Mouse (Mus musculus): ENCODE data around the gene Msh6. TPM values are rescaled to one million over a fixed set of nuclear protein-coding genes. Genes with fewer than 3 reads are reported as not detected.
"Not testable (repeated sequence)": the region's sequence is repeated elsewhere in the genome, so short reads cannot be mapped to it uniquely, and the experiment has no call there.

Msh6 gene
- polyA plus RNA-seq, 1 experiment from 2014 or later, result 43.0 TPM

DNA sequence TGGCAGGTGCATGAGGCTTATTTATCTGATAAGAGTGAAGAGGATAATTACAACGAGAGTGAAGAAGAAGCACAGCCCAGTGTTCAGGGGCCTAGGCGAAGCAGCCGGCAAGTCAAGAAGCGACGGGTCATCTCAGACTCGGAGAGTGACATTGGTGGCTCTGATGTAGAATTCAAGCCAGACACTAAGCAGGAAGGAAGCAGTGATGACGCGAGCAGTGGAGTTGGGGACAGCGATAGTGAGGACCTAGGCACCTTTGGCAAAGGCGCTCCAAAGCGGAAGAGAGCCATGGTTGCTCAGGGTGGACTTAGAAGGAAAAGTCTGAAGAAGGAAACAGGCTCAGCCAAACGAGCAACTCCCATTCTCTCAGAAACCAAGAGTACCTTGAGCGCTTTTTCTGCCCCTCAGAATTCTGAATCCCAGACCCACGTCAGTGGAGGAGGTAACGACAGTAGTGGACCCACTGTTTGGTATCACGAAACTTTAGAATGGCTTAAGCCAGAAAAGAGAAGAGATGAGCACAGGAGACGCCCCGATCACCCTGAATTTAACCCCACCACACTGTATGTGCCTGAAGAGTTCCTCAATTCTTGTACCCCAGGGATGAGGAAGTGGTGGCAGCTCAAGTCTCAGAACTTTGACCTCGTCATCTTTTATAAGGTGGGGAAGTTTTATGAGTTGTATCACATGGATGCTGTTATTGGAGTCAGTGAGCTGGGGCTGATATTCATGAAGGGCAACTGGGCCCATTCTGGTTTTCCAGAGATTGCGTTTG, 9.8 kb downstream of the Msh6 start:
- H3K27me3 ChIP-seq, result no peaks in the 10 kb centered on the region
- no peak for ATAC-seq (ENCODE audit: insufficient number of reproducible peaks, low FRiP score, low TSS enrichment, low read depth)

DNA sequence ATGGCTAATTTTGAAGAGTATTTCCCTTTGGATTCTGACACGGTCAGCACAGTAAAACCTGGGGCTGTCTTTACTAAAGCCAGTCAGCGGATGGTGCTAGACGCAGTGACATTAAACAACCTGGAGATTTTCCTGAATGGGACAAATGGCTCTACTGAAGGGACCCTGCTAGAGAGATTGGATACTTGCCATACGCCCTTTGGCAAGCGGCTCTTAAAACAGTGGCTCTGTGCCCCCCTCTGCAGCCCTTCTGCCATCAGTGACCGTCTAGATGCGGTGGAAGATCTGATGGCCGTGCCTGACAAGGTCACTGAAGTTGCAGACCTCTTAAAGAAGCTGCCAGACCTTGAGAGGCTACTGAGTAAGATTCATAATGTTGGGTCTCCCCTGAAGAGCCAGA, 11.1 kb downstream of the Msh6 start:
- Histone ChIP-seq H3K4me1 (peaks cover 3% of the 10 kb centered on the region; the same call in 1 of the 2 replicates), H3K9ac (no peak overlapping the region), H3K27me3 (no peaks in the 10 kb centered on the region), H3K4me3 (no peak overlapping the region), H3K9me3 (no peaks in the 10 kb centered on the region), H3K36me3 (peaks cover 74% of the 10 kb centered on the region), H3K4me2 (no peak overlapping the region), H3K27ac (no peak overlapping the region)
- ATAC-seq (ENCODE audit: insufficient number of reproducible peaks, low FRiP score, low TSS enrichment, low read depth), result no peak
- 88% methylated on average over 8 of the region's 8 CpGs for WGBS

More for the DNA sequence above, 9.8 kb downstream of the Msh6 start:
- Histone ChIP-seq H3K9me3 (no peaks in the 10 kb centered on the region), H3K4me2 (no peak overlapping the region), H3K4me1 (peaks cover 3% of the 10 kb centered on the region; the same call in 1 of the 2 replicates), H3K4me3 (no peak overlapping the region), H3K9ac (no peak overlapping the region), H3K36me3 (peaks cover 69% of the 10 kb centered on the region), H3K27ac (no peak overlapping the region)
- 89% methylated on average over 20 of the region's 20 CpGs for WGBS

DNA sequence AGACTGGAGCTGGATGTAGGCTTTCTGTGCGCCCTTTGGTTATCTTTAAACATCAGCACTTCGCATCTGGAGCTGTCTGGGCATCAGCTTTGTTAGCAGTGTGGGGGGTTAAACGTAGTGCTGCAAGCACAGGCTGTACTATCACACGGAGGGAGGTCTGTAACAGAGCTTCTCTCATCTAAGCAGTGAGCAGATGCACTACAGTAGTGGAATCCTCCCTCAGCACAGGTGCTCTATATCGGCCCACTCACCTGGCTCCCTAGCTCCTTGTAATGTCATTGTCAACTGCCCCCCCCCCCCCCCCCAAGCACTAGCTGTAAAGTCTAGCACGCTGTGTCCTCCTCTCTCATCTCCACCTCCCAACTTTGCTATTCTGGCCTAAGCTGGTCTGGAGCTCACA, 12.6 kb downstream of the Msh6 start:
- H3K27me3 ChIP-seq, result no peaks in the 10 kb centered on the region
- ATAC-seq (ENCODE audit: insufficient number of reproducible peaks, low FRiP score, low TSS enrichment, low read depth), result no peak
- H3K27ac ChIP-seq, result no peak overlapping the region
- no peak overlapping the region for H3K9ac ChIP-seq
- peaks cover 3% of the 10 kb centered on the region; the same call in 1 of the 2 replicates for H3K4me1 ChIP-seq
- 72% methylated on average over 6 of the region's 6 CpGs for WGBS
- H3K9me3 ChIP-seq, result no peaks in the 10 kb centered on the region
- H3K4me2 ChIP-seq, result no peak overlapping the region
- H3K4me3 ChIP-seq, result no peak overlapping the region
- peaks cover 78% of the 10 kb centered on the region for H3K36me3 ChIP-seq

DNA sequence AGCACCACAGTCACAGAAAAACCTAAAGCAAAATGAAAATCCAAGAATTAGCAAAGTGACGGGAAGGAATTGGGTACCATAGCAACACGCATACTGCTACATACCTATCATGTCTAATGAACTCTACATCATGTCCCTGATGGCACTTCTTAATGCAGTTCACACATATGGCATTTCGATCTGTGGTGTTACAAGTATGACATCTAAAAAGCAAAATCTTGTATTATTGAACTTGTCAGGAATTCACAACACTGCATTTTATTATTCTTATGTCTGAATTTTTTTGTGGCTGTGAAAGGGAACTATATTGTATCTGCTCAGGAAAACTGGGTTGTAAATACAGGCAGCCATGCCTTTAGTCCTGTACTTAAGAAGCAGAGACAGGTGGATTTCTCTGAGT, 17.3 kb downstream of the Msh6 start:
- no peak for ATAC-seq (ENCODE audit: insufficient number of reproducible peaks, low FRiP score, low TSS enrichment, low read depth)
- H3K4me1 ChIP-seq, result peaks cover 2% of the 10 kb centered on the region; the same call in 1 of the 2 replicates

DNA sequence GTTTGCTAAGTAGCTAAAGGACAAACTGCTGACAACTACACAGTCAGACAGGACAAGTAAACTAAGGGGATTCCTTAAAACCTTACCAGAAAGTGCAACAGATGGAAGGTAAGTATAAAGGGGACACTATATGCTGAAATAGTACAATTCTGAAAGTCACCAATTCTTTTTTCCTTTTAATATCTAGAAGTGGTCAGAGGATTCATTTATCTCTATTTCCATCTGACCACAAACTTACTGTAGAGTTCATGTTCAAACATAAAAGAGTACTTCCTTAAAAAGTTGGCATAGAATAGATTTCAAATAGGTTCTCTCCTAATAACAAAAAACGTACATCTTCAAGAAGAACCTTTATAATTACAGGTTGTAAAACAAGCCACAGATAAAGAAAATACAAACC, 18.5 kb downstream of the Msh6 start:
- ATAC-seq (ENCODE audit: insufficient number of reproducible peaks, low FRiP score, low TSS enrichment, low read depth), result no peak
- peaks cover 75% of the 10 kb centered on the region for H3K36me3 ChIP-seq
- H3K4me3 ChIP-seq, result no peak overlapping the region
- H3K9me3 ChIP-seq, result no peaks in the 10 kb centered on the region
- 61% methylated on average over 1 of the region's 1 CpGs for WGBS
- H3K27me3 ChIP-seq, result no peaks in the 10 kb centered on the region
- H3K4me2 ChIP-seq, result no peak overlapping the region
- no peak overlapping the region for H3K27ac ChIP-seq
- no peaks in the 10 kb centered on the region for H3K4me1 ChIP-seq
- no peak overlapping the region for H3K9ac ChIP-seq

More for the DNA sequence above, 17.3 kb downstream of the Msh6 start:
- no peak overlapping the region for H3K4me3 ChIP-seq
- no peaks in the 10 kb centered on the region for H3K9me3 ChIP-seq
- peaks cover 70% of the 10 kb centered on the region for H3K36me3 ChIP-seq
- H3K27me3 ChIP-seq, result no peaks in the 10 kb centered on the region
- H3K4me2 ChIP-seq, result no peak overlapping the region
- H3K9ac ChIP-seq, result no peak overlapping the region
- H3K27ac ChIP-seq, result no peak overlapping the region
- WGBS, result 88% methylated on average over 3 of the region's 3 CpGs

DNA sequence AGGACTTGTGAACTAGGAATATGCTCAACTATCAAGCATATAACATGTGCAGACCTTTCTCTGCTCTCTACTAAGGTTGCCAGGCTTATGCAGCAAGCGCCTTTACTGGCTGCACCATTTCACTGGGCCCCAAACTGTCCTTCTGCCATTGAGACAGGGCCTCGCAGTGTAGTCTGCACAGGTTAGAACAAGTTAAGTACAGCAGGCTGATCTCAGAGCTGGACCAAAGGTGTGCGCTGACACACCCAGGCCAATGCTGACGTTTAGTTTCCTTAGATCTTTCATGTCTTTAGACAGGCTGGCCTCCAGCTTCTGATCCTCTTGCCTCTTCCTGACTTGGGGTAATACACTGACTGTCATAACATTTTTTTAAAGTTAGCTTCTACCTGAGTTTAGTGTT, 22.9 kb downstream of the Msh6 start:
- WGBS, result 77% methylated on average over 4 of the region's 4 CpGs
- H3K27me3 ChIP-seq, result no peaks in the 10 kb centered on the region
- no peak overlapping the region for H3K4me2 ChIP-seq
- H3K4me1 ChIP-seq, result no peaks in the 10 kb centered on the region
- no peak overlapping the region for H3K9ac ChIP-seq
- no peak overlapping the region for H3K27ac ChIP-seq
- peaks cover 76% of the 10 kb centered on the region for H3K36me3 ChIP-seq
- H3K9me3 ChIP-seq, result no peaks in the 10 kb centered on the region
- no peak for ATAC-seq (ENCODE audit: insufficient number of reproducible peaks, low FRiP score, low TSS enrichment, low read depth)
- no peak overlapping the region for H3K4me3 ChIP-seq

DNA sequence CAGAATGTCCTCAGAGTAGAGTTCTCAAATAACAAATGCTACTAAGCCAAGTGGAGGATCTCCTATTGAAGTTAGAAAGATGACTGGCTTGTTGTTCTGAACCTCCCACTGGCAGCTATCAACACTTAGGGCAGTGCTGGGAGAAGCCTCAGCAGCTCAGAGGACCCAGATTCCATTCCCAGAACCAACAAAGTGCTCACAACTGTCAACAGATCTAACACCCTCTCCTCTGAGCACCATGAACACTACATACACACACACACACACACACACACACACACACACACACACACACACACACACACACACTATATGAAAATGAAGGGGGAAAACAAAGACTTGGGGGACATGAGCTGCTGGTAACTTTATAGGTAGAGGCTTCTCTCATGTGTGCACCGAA, 30.0 kb downstream of the Msh6 start:
- no peaks in the 10 kb centered on the region for H3K4me1 ChIP-seq
- no peak overlapping the region for H3K9ac ChIP-seq
- H3K9me3 ChIP-seq, result no peaks in the 10 kb centered on the region
- no peak overlapping the region for H3K4me2 ChIP-seq
- H3K36me3 ChIP-seq, result peaks cover 67% of the 10 kb centered on the region
- no peaks in the 10 kb centered on the region for H3K27me3 ChIP-seq
- WGBS, result 100% methylated on average over 1 of the region's 1 CpGs
- no peak for ATAC-seq (ENCODE audit: insufficient number of reproducible peaks, low FRiP score, low TSS enrichment, low read depth)
- H3K27ac ChIP-seq, result no peak overlapping the region
- no peak overlapping the region for H3K4me3 ChIP-seq

DNA sequence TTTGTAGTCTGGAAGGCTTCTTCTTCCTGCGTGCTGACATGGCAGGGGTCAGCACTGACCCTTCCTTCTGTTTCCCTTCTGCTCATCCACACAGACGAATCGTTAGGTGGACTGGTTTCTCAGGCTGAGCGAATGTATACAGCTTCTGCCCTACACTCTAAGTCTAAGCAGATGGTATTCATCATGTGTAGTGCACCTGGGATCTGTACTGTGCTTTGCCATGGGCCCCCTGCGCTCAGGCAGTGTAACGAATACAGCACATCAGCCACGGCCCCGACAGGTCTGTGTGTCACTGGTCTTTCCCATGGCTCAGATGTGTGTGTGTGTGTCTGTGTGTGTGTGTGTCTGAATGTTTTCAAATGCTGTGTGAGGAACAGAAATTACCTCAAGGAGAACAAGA, 32.1 kb downstream of the Msh6 start:
- H3K9ac ChIP-seq, result no peak overlapping the region
- H3K4me2 ChIP-seq, result no peak overlapping the region
- no peaks in the 10 kb centered on the region for H3K9me3 ChIP-seq
- H3K27ac ChIP-seq, result no peak overlapping the region
- peaks cover 68% of the 10 kb centered on the region for H3K36me3 ChIP-seq
- no peak for ATAC-seq (ENCODE audit: insufficient number of reproducible peaks, low FRiP score, low TSS enrichment, low read depth)
- no peaks in the 10 kb centered on the region for H3K4me1 ChIP-seq
- 59% methylated on average over 8 of the region's 8 CpGs for WGBS
- H3K4me3 ChIP-seq, result no peak overlapping the region
- no peaks in the 10 kb centered on the region for H3K27me3 ChIP-seq

DNA sequence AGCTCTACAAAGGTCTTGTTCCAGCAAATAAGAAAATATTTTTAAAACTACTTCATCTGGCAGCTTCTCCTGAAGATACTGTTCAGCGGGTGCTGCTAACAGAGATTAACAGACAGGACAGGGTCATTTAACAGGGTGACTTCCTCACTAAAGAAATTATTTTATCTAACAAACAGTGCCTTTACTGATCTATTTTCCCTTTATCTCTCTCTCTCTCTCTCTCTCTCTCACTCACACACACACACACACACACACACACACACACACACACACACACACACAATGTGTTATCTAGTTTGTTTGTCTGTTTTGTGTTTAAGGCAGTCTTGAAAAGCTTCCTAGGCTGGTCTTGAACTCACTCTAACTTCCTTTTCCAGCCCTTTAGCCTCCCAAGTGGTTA, 39.6 kb downstream of the Msh6 start:
- no peak overlapping the region for H3K27ac ChIP-seq
- 90% methylated on average over 1 of the region's 1 CpGs for WGBS
- ATAC-seq (ENCODE audit: insufficient number of reproducible peaks, low FRiP score, low TSS enrichment, low read depth), result no peak

DNA sequence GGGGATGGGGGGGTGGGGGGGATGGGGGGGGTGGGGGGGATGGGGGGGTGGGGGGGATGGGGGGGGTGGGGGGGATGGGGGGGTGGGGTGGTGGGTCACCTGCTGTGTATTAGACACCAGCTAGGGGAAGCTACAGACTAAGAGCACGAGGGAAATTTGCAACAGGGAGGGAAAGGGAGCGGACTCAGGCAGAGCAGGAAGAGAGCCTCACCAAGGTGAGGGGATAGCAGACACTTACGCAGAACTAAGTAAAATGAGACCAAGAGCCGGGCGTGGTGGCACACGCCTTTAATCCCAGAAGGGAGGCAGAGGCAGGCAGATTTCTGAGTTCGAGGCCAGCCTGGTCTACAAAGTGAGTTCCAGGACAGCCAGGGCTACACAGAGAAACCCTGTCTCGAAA, 41.2 kb downstream of the Msh6 start:
- H3K4me2 ChIP-seq; H3K4me1 ChIP-seq; H3K9ac ChIP-seq; H3K9me3 ChIP-seq; H3K4me3 ChIP-seq; ATAC-seq (ENCODE audit: insufficient number of reproducible peaks, low FRiP score, low TSS enrichment, low read depth); H3K27me3 ChIP-seq; H3K27ac ChIP-seq: not testable (repeated sequence)
- 91% methylated on average over 8 of the region's 8 CpGs for WGBS
- peaks cover 38% of the 10 kb centered on the region for H3K36me3 ChIP-seq

More for the DNA sequence above, 39.6 kb downstream of the Msh6 start:
- H3K4me1 ChIP-seq, result 0 out of 2 replicates have a peak, but pooled peaks cover 4% of the 10 kb centered on the region
- H3K9ac ChIP-seq, result no peak overlapping the region
- H3K27me3 ChIP-seq, result no peaks in the 10 kb centered on the region
- no peaks in the 10 kb centered on the region for H3K9me3 ChIP-seq
- peaks cover 50% of the 10 kb centered on the region for H3K36me3 ChIP-seq
- no peak overlapping the region for H3K4me2 ChIP-seq
- H3K4me3 ChIP-seq, result no peak overlapping the region

DNA sequence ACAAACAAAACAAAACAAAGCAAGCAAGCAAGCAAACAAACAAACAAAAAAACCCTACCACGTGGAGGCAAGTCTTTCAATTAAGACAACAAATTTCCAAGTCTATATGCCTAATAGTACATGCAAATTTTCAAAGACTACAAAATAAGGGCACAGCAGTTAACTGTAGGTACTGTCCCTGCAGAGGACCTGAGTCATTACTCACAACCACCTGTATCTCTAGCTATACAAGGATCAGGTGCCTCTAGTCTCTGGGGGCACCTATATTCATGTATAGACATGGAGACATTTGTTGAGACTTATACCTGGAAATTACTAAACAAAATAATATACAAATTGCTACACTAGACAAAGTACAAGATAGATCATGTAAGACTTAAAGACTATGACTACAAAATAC, 49.1 kb downstream of the Msh6 start:
- Histone ChIP-seq H3K36me3 (no peaks in the 10 kb centered on the region), H3K4me1 (0 out of 2 replicates have a peak, but pooled peaks cover 7% of the 10 kb centered on the region), H3K9ac (no peak overlapping the region), H3K9me3 (no peaks in the 10 kb centered on the region), H3K4me2 (no peak overlapping the region), H3K4me3 (no peak overlapping the region), H3K27ac (no peak overlapping the region), H3K27me3 (no peaks in the 10 kb centered on the region)
- 89% methylated on average over 1 of the region's 1 CpGs for WGBS
- ATAC-seq (ENCODE audit: insufficient number of reproducible peaks, low FRiP score, low TSS enrichment, low read depth), result no peak

DNA sequence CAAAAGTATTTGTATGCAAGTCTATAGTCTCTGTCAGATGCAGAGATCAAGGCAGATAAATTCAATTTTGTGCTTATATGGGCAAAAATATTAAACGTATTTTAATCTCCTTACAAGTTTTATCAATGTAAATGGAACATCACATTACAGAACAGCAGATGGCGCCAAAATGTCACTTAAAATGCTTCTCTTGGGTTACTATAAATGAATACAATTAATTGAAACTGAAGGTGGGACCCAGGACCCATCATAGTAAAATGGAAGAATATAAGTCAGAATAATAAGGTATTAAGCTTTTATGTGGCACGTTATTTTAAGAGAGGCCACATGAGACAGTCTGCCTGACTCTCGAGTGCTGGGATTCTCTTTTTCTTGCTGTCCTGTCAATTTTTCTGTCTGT, 50.4 kb downstream of the Msh6 start:
- H3K4me2 ChIP-seq, result no peak overlapping the region
- no peaks in the 10 kb centered on the region for H3K36me3 ChIP-seq
- no peak overlapping the region for H3K9ac ChIP-seq
- H3K4me3 ChIP-seq, result no peak overlapping the region
- ATAC-seq (ENCODE audit: insufficient number of reproducible peaks, low FRiP score, low TSS enrichment, low read depth), result no peak
- 0 out of 2 replicates have a peak, but pooled peaks cover 2% of the 10 kb centered on the region for H3K4me1 ChIP-seq
- no peaks in the 10 kb centered on the region for H3K9me3 ChIP-seq
- H3K27me3 ChIP-seq, result no peaks in the 10 kb centered on the region
- H3K27ac ChIP-seq, result no peak overlapping the region
- WGBS, result 39% methylated on average over 4 of the region's 4 CpGs
